Mouse (Mus musculus): ENCODE data around the gene Dnaaf3. TPM values are rescaled to one million over a fixed set of nuclear protein-coding genes. Genes with fewer than 3 reads are reported as not detected.

Gene Dnaaf3
- total RNA-seq, 2 experiments from 2014 or later, result 0.59 to 1.4 TPM

DNA sequence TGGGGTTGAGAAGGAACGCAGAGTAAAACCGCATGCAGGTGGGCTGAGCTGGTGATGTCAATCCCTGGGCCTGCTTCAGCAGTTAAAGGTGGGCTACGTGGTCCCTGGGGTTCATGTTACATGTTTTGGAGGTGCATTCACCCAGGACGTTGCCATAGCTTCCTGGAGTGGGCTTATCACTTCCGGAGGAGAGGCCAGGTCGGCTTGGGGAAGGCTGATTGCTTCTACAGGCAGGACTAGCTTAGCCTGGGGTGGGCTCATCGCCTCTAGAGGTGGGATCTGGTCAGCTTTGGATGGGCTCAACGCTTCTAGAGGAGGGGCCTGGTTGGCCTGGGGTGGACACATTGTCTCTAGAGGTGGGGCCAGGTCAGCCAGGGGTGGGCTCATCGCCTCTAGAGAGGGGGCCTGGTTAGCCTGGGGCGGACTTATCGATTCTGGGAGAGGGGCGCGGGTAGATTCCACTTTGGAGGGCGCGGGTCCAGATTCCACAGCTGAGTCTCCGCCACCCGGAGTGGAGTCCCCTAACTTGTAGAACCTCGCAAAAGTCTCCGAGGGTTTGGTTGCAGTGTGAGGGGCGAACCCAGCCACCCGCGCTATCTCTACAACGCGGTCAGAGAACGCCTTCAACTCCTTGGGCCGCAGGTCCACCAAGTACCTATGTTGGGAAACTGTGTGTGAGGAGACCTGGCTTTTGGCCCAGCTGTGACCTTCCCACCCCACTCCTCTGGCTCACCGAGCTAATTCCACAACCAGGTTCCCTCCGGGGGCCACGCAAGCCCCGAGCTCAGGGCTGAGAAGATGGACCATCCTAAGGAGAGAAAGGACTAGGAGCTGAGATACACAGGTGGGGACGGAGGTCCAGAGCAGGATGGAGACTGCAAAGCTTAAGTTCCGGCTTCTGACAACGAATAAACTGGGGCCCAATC lies 8.8 kb downstream of the Dnaaf3 start:
- no peak for ATAC-seq (replicated peaks; ENCODE audit: poor library complexity)

DNA sequence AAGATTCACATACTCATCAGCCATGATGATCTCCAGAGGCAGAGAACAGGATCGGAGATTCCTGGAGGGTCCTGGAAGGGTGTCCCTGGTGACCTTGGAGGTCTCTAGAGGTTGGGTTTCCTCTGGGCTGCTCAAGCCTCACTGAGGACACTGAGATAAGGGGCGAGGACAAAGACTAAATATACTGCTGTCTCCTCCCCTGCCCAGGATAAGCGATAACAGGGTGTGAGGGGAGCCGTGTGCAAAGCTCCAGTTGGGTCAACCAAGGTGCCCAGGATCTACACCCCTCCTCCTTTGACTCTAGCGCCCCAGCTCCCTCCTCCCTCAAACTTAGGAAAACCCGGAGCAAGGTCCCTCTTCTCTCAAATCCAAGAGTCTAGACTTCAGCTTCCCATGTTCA lies 10.0 kb downstream of the Dnaaf3 start:
- ATAC-seq (replicated peaks; ENCODE audit: poor library complexity), result no peak

DNA sequence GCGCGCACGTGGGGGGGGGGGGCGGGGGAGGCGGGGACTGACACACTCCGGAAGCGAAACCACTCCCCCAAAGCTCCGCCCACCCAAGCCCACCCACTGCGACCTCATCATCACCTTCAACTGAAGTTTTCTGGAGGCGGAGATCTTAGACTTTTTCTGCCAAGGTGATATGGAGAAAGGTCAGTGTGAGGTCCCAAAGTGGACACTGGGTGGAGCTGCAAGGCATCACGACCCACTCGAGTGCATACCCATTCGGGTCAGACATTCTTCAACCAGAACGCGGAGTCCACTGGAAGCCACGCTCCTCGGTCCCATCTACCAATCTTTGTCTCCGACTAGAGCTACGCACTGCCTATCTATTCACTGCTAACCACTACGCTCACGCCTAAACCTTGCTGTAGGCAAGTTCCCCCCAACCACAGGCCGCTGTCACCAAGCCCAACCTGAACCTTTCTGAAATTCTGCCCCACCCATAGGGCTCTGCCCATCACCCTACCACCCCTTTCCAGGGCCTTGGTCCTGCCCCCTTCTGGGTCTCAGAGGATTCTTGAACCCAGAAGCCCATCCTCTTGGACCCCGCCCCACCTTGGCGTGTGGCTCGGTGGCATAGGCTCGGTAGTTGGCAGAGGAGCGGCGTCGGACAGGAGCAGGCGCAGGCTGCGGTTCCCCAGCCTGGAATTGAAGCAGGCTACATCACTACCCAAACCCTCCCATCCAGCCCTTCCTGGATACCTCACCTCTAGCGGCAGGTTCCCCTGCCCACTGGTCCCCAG lies 10.8 kb downstream of the Dnaaf3 start:
- ATAC-seq (replicated peaks; ENCODE audit: poor library complexity), result peak; percentile 18; the same call in 1 of the 2 replicates

DNA sequence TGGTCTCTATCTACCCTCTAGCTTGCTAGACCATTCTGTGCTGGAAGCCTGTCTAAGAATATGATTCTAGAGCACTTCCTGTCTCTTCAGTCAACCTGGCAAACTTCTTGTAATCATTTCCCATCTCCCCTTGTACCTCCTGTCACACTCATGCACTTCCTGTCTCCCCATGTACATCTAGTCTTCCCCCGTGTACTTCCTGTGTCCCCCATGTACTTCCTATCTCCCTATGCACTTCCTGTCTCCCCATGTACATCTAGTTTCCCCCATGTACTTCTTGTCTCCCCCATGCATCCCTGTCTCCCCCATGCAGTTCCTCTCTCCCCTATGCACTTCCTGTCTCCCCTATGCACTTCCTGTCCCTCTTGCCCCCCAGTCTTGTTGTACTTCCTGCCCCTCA lies 13.8 kb downstream of the Dnaaf3 start:
- no peak for ATAC-seq (replicated peaks; ENCODE audit: poor library complexity)

DNA sequence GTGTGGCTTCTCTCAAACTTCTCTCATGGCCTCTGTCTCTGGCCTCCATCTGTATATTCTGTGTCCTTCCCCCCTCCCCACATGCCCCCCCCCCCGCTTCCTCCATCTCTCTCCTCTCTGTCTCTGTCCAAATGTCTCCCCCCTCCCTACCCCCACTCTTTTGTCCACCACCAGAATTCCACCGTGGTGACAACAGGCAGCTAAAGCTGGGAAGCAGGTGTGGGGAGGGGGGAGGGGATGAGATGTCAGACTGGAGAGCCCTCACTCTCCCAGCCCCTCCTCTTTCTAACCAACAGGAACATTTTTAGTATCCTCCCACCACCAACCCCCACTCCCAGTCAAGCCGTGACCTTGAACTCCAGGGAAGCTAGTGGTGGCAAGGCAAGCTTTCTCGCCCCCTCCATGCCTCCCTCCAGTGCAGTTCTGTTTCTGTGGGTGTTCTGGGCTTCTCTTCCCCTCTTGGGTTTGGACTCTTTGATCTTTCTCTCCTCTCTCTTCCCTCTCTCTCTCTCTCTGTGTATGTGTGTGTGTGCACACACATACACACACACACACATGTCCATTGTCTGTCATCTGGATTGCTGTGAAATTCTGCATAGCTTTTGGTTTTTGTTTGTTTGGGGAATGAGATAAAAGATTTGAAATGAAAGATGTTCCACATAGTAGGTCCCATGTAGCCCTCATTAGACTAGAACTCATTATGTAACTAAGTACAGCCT lies 15.8 kb downstream of the Dnaaf3 start, which contains the start of gene Tnnt1:
Gene Tnnt1 (minus strand): TSS at position 51 of the 719 bp plus-strand sequence.
- no peak for ATAC-seq (replicated peaks; ENCODE audit: poor library complexity)

DNA sequence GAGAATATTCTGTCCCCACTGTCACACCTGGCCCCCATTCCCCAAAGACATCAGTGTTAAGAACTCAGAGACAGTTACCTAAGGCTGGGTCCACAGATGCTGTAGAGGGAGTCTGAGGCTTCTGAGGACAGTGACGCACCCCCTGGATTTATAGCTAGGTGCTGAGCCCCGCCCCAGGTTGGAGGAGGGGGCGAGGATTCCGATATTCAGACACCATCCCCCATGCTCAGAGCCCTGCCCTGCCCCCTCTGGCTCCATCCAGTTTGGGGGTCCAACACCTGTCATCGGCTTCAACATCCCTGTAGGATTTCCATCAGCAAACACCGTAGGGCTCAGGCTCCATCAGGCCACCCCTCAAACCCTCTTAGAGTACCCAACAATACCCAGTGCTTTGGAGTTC lies 16.4 kb downstream of the Dnaaf3 start:
- ATAC-seq (replicated peaks; ENCODE audit: poor library complexity), result no peak

DNA sequence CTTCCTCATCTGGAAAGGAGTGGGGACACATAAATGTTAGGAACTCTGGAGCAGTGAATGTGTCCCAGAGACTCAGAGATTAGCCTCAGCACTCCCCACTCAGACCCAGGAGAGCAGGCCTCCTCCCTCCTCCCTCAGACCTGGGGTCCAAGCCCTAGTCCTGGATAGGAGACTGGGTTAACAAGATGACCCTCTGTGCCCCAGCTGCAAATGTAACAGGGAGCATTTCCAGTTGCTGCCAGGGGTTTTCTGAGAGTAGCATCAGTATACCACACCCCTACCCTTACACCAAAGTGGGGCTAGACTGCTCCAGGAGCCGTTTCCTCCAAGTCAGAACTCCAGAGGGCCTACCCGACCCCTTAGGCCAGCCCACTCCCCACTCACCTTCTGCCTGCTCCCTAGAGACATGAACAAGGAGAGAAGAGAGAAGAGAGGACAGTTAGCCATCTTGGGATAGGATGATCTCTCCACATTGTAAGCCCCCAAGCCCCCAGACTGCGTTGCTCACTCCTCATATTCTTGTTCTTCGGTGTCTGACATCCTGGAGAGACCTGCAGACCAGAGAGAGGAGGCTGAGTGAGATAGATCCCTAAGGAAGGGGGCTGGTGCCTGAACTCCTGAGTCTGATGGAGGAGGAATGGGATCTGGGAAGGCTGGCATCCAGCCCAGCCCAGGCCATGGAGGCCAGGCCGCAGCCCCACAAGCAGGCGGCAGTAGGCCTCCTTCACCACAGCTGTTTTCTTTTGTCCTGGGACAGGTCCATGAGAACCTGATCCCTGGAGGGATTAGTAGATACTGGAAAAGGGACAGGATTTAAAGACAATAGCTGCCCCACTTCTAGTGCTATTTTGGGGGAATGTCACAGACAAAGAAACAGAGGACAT lies 18.2 kb downstream of the Dnaaf3 start:
- no peak for ATAC-seq (replicated peaks; ENCODE audit: poor library complexity)

DNA sequence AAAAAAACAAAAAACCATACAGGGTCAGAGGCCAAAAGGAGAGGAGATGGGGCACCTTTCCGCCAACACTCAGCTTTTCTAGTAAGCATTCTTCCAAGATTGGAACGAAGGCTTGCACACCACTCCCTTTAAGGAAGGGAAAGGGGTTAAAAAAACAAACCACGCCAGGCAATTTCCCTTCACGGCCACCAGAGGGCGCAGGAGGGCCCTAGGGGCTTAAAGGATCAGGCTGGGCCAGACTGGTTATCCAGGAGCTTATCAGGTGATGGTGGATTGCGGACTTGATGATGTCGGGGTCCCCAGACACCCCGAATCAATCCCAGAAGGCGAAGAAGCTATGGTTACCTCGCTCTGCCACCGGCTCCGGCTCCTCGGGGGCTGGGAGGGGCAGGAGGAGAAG lies 19.0 kb downstream of the Dnaaf3 start:
- ATAC-seq (replicated peaks; ENCODE audit: poor library complexity), result peak; percentile 69

DNA sequence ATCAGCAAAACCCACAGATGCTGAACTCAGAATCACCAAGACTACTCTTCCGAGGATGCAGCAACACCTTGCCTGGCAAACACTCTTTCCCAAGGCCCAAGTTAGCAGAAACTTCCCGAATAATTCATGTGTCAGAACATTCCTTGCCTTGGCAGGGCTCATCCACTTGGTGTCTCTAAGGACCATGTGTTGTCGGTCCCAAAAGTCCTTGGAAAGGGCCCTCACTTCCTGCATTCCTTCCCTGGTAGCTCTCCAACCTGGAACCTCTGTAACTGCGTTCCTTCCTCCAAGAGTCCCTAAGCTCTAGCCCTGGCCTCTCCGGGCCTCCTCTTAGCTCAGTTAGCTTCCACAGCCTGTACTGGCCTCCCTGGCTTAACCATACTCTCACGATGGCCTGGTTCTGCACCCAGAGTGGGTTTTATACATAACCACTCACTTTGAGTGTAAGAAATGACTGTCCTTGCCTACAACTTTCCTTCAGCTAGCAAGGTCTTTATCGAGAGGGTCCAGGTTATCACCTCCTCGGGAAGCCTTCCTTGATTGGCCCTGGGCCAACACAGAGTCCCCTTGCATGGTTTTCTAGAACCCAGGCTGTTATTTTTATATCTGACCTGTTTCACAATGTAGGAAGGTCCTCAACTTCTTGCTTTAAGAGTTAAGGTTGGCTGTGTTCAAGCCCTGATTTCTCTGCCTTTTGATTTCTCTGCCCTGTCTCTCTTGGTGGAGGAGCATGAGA lies 20.6 kb downstream of the Dnaaf3 start:
- ATAC-seq (replicated peaks; ENCODE audit: poor library complexity), result no peak

DNA sequence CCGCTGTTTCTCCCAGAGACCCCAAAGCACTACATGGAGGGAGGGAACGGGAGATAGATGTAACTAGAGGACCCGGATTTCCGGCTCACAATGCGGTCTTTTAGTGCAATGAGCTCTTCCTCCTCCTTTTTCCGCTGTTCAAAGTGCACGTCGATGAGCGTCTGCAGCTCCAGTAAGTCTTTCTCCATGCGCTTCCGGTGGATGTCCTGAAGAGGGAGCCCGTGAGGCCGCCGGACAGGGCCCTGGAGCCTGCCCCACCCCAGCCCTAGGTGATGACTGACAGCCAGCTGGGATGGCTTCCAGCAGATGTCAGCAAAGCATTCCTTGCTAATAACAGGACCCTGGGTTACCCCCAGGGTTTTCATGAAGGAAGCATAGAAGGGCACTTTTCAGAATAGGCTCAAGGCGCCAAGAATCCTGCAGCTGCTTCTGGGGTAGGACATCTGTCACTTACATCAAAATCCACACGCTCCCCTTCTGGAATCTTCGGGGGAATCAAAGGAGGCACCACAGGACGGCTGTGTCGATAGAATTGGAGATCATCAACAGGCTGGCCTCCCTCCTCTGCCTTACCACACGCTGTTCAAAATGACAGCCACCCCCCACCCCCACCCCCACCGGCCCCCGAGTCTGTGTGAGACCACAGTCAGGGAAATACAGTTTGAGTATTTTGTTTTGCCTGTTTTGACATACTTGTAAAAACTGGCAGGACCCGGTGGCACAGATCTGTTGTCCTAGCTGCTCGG lies 22.2 kb downstream of the Dnaaf3 start:
- peak; percentile 87 for ATAC-seq (replicated peaks; ENCODE audit: poor library complexity)

DNA sequence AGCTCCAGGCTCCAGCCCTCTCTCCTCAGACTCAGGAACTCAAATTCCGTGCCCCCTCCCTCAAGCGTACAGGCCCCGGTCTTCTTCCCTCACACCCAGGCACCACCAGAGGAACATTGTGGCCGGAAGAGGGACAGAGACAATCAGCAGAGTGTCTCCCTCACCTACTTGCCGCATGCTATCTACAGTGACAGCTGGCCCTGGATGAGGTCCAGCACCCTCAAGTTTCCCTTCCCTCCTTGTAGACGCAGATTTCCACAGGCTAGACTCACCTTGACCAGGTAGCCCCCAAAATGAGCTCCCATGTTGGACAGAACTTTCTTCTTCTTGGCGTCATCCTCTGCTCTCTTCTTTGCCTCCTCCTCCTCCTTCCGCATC lies 23.5 kb downstream of the Dnaaf3 start:
- peak; percentile 20; the same call in 1 of the 2 replicates for ATAC-seq (replicated peaks; ENCODE audit: poor library complexity)

DNA sequence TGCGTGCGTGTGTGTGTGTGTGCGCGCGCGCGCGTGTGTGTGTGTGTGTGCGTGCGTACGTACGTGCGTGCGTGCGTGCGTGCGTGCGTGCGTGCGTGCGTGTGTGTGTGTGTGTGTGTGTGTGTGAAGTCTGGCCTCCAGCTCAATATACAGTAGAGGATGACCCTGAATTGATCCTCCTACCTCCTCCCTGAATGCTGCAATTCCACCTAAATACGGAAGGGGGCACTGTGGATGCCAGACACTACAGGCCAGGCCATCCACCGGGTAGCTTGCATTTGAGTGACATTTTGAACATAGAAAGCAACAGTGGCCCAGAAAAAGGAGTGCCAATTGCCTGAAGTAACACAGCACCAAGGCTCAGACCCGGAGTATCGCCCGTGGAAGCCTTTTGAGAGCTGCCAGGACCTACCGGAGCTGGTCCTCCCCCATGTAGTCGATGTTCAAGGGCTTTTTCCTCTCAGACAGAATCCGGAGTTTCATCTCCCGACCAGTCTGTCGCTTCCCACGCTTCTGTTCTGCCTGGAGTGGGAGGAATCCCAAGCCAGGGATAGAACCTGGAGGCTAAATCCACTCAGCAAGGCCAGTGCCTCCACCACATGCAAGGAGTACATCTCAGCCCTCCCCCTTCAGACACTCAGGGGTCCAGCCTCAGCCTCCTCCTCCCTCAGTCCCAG lies 24.1 kb downstream of the Dnaaf3 start:
- ATAC-seq (replicated peaks; ENCODE audit: poor library complexity), result peak; percentile 33

DNA sequence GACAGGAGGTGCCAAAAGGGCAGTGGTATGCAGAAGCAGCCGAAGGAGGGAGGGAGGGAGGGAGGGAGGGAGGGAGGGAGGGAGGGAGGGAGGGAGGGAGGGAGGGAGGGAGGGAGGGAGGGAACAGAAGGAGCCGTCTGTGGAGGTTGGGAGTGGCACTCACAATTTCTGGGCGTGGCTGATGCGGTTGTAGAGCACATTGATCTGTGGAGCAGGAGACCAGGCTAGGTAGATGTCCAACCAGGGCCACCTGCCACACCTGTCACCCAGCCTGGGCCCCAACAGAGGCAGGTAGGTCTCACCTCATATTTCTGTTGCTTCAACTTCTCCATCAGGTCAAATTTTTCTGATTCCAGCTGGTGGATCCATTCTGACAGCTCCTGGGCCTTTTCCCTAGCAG lies 25.0 kb downstream of the Dnaaf3 start:
- ATAC-seq (replicated peaks; ENCODE audit: poor library complexity), result no peak

DNA sequence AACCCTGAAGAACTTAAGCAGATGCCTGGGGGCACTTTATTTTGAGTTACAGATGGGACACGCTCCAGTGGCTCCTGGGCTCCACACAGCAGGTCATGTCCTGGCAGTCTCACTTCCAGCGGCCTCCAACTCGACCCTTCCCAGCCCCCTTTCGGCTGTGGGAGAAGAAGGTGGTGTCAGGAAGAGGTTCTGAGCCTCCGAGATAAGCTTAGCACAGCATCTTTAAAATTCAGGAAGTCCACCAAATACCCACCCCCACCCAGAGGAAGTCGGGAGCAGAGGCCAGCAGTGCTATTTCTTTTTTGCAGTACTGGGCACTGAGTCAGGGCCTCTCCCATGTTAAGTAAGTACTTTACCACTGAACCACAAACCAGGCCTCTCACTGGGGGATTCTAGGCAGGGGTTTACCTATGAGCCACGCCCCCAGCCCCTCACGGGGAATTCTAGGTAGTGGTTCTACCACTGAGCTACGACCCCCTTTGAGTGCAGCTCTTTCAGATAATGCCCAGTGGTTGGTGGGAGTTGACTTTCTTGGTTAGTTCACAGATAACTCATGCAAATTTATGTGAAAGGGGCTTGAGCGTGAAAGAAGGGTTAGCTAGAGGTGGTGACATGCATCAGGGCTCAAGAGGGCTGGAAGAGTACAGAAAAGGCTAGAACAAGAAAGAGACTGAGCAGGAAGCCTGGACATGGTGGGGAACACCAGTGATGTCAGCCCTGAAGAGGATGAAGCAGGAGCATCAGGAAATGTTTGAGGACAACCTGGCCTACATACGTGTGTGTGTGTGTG lies 27.4 kb downstream of the Dnaaf3 start:
- ATAC-seq (replicated peaks; ENCODE audit: poor library complexity), result peak; percentile 12

DNA sequence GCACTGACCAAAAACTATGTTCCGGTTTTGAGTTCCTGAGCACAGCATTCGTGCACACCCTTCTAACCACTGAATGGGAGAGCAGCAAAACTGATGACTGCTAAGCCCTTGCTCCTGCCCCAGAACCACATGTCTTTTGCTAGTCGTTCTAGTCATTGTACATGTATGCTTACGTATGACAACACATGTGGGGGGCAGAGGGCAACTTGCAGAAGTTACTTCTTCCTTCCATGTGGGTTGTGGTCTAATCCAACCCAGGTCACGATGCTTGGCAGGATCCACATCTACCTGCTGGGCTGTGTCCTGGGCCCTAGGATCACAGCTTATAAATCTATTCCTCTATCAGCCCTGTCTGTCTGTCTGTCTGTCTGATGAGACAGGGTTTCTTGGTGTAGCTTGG lies 28.4 kb downstream of the Dnaaf3 start:
- no peak for ATAC-seq (replicated peaks; ENCODE audit: poor library complexity)

DNA sequence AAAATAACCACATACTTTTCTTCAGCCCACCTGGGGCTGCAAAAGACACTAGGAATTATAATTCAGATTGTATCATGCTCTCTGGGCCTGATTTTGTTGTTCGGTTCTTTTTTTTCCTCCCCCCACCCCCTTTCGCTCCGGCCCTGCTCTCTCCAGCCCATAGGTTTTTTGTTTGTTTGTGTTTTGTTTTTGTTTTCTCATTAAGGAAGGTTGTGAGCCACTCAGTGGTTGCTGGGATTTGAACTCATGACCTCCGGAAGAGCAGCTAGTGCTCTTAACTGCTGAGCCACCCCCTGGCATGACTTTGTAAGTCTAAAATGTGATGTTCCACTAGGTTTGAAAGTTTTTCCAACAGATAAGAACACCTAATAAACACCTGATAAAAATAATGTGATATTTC lies 29.2 kb downstream of the Dnaaf3 start:
- ATAC-seq (replicated peaks; ENCODE audit: poor library complexity), result no peak

DNA sequence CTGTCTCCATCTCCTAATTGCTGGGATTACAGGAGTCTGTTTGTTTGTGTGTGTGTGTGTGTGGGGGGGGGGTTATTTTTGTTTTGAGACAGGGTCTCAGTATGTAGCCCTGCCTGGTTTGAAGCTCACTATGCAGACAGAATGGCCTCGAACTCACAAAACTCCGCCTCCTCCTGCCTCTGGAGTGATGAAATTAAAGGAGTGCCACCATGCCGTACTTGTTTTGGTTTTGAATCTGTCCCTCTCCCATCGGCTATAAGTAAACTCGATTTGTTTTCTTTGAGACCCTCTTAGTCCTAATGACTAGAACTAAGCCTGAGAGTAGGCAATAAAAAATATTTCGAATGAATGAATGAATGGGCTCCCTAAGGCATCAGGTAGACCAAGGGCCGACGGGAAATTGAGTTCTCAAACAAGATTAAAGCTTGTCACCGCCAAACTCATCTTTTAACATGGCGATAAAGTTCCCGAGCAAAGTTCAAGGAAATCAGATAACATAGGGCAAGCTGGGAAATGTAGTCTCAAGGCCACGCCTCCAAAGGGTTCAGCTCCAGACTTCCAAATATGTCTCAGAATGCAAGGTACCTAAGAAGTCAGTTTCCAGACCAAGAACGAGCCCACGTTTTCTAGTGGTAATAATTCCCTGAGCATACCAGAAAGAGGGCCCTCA lies 29.7 kb downstream of the Dnaaf3 start:
- ATAC-seq (replicated peaks; ENCODE audit: poor library complexity), result no peak
